Mouse (Mus musculus) CD4-positive naive resting alpha-beta T cell, adult 57 days (primary cell): ENCODE results near the gene Cd207. TPM values are rescaled to one million over a fixed set of nuclear protein-coding genes. Genes with fewer than 3 reads are reported as not detected.

Experiments
- total RNA-seq: library from RNA; stranded (reverse); gene quantifications from one replicate; pipeline ENCODE4 v1.2.4, GENCODE M21; 2023

Gene Cd207
- total RNA-seq = 0.50 TPM

DNA sequence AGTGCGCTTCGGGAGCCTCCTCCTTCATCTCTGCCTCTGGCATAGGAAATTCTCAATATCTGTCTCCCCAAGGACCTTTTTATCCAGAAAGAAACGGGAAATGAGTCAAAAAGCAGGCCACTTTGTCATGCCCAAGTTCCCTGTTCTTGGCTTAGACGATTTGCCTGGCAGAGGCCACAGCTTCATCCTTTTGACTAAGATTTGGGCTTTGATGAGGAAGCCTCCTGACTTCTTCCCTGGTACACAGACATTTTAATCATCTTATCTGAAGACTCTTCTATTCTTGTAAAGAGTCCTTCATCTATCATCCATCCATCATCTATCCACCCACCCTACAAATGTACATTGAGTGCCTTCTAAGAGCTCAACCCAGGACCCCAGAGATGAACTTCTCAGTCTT, at the start of gene Cd207:
TSS of gene Cd207 (minus strand) at position 101 of the 400 bp plus-strand sequence.

DNA sequence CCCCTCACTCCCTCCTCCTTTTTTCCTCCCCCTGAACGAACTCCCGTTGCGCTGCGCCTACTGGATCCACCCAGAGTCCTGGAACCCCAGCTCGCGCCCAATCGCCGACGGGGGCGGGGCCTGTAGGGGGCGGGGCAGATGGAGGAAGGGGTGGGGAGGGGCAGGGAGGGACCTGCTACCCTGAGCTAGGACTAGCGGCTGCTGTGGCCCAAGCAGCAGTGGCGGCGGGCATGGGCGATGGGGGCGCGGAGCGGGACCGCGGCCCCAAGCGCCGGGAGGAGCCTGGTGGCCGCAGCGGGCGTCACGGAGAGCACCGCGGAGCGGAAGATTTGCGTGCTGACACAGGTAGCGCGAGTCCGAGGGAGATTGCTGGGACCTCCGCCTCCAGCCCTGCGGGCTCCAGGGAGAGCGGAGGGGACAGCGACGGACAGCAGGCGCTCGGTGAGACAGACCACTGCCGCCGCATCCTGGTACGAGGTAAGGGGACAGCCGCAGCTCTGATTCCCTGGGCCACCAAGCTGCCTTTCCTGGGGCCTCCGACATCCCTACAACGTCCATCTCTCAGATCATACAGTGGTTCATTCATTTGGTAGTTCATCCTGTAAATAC, 33.5 kb upstream of the Cd207 start, which contains the start of gene Vax2:
TSS of gene Vax2 (plus strand) at position 198 of the 609 bp plus-strand sequence.

DNA sequence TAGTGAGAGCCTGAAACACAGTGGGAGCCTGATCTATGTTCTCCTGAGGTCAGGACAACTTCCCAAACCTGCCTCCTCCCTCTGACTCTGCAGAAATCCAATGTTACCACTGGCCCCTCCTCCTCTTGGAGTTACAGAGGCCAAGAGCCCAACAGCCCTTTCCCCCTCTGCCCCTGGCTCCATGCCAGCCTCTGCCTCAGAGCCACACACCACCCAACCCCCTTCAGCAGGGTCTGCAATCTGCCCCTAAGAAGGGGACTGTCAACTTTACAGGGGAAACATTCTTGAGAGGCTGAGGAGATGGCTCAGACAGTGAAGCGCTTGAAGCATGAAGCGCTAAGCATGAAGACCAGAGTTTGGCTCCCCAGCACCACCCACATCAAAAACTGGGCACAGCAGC, 21.6 kb downstream of the Cd207 start, which contains the start of gene Clec4f:
TSS of gene Clec4f (minus strand) at position 101 of the 400 bp plus-strand sequence.

Other genes with a start within 250 kb of the Cd207 start
- gene Tet3, start 218.8 kb downstream of the Cd207 start, total RNA-seq = 191 TPM
- 52.4 TPM for gene Dguok, start 170.9 kb downstream of the Cd207 start, total RNA-seq
- not detected for gene Actg2, start 141.6 kb downstream of the Cd207 start, total RNA-seq
- gene Stambp, start 105.1 kb downstream of the Cd207 start, total RNA-seq = 20.4 TPM
- gene Clec4f, start 21.7 kb downstream of the Cd207 start, total RNA-seq = not detected
- not detected for gene Vax2, start 33.4 kb upstream of the Cd207 start, total RNA-seq
- not detected for gene Atp6v1b1, start 65.1 kb upstream of the Cd207 start, total RNA-seq
- not detected for gene Ankrd53, start 84.8 kb upstream of the Cd207 start, total RNA-seq
- gene Tex261, start 98.0 kb upstream of the Cd207 start, total RNA-seq = 62.1 TPM
- gene Nagk, start 117.1 kb upstream of the Cd207 start, total RNA-seq = 10.9 TPM
- 67.6 TPM for gene Paip2b, start 153.9 kb upstream of the Cd207 start, total RNA-seq
- 170 TPM for gene Zfp638, start 189.3 kb upstream of the Cd207 start, total RNA-seq